Mouse (Mus musculus) G1E (cell line): Measurements from ENCODE around the gene Kif1bp.

Experiments used
- CTCF ChIP-seq: IDR thresholded peaks from 2 replicates; pipeline ENCODE4 v1.5.1; 2012; ENCODE audit warnings: low read depth, low read length, inconsistent platforms, mixed read lengths
- GATA1 ChIP-seq: IDR thresholded peaks from 2 replicates; pipeline ENCODE4 v1.6.1; 2012; ENCODE audit warnings: borderline replicate concordance, low read length, inconsistent platforms, mixed read lengths
- POLR2AphosphoS5 ChIP-seq: IDR thresholded peaks from 2 replicates; pipeline ENCODE4 v1.6.1; 2012; ENCODE audit warnings: low read depth, low read length, inconsistent platforms; ENCODE audit not compliant: insufficient replicate concordance
- TAL1 ChIP-seq: conservative IDR thresholded peaks from 2 replicates; pipeline ENCODE4 v1.6.1; 2012; ENCODE audit warnings: low read depth, low read length, inconsistent platforms, mixed read lengths

- no peak for TF ChIP-seq CTCF
- no peak for TF ChIP-seq GATA1
- TF ChIP-seq TAL1: no peak
- no peak for TF ChIP-seq POLR2AphosphoS5
These were observed 9.4 kb downstream of the Kif1bp start for GRCm38 (mm10) chr10:62568861-62569260.
